Mouse (Mus musculus) left cerebral cortex, adult 8-10 months (tissue): ENCODE results near the gene Mpzl2. TPM values are rescaled to one million over a fixed set of nuclear protein-coding genes. Genes with fewer than 3 reads are reported as not detected.
"Not testable (repeated sequence)": the region's sequence is repeated elsewhere in the genome, so short reads cannot be mapped to it uniquely, and the experiment has no call there.

Experiments used
- DNase-seq, 2 experiments: peaks; one replicate each; pipeline ENCODE4 v3.0.0; 2022; ENCODE audit warnings: low spot score in 2 of 2
- total RNA-seq, 4 experiments: library from RNA; stranded (reverse); gene quantifications; 2 replicates each; pipeline ENCODE4 v1.2.4; 2022

The Mpzl2 gene
- total RNA-seq, 4 experiments from 2014 or later = 1.4 to 1.8 (median 1.6) TPM

DNA sequence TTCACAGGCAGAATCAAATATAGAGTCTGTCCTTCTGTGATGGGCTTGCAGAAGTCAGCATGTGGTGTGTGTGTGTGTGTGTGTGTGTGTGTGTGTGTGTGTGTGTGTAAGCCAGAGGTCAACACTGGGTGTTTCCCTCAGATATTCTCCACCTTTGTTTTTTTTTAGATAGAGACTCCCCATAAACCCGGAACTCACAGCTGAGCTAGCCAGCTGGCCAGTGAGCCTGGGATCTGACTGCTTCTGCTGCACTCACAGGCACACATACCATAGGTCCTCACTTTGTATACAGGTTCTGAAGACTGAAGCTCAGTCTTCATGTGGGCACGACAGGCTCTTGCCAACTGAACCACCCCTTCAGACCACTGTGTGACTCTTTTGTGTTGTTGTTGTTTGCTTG, 7.3 kb upstream of the Mpzl2 start:
- no peak for DNase-seq

DNA sequence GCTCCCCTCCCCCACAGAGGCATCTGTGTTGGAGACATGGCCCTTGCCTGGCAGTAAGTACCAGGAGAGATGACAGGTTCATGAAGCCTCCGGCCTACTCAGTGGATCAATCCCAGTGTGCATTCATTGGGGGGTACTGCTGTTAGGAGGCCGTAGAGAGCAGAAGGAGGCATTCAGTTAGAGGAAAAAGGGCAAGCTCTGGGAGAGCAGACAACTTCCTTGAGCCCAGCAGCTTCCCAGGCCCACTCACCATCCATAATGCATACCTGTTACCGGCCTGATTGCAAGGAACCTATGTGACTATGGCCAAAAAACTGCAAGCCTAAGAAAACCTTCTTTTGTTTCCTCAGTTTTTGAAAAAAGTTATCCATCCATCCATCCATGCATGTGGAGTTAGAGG, 5.1 kb upstream of the Mpzl2 start:
- DNase-seq = no peak

GRCm38 (mm10) chr9:45037803-45038202, 1.8 kb upstream of the Mpzl2 start:
- not testable (repeated sequence) for DNase-seq

GRCm38 (mm10) chr9:45040066-45040845, 657 bp downstream of the Mpzl2 start:
- no peak for DNase-seq

GRCm38 (mm10) chr9:45041131-45041838, 1.7 kb downstream of the Mpzl2 start:
- no peak for DNase-seq

DNA sequence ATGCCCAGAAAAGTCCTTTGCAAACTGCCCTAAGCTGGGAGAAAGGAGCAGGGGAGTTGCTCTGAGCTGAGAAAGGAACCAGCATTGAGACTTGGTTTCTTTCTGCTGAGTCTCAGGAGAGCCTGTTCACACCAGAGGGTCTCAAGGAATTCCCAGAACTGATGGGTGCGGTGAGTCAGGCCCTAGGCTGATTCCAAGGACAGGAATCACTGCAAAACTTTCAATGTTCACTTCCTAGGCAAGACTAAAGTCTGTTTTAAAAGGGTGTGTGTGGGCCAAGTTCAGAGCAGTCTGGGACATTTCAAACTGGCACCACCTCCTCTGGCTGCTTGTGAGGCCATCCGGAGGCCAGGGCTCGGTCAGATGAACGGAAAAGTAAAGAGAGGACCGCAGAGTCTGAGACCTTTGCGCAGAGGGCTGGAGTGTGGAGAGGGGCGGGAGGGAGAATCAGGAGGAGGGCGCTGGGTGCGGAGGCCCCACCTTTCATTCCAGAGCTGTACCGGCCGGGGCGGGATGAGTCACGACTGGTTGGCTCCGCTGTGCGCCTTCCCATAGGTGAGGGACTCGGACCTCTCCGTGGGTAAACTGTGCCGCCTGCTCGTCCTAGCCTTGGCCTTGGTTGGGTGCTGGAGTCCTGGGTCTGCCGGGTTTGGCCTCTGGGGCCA, 2.6 kb downstream of the Mpzl2 start:
- DNase-seq = no peak

GRCm38 (mm10) chr9:45042947-45043346, 3.3 kb downstream of the Mpzl2 start:
- no peak for DNase-seq

DNA sequence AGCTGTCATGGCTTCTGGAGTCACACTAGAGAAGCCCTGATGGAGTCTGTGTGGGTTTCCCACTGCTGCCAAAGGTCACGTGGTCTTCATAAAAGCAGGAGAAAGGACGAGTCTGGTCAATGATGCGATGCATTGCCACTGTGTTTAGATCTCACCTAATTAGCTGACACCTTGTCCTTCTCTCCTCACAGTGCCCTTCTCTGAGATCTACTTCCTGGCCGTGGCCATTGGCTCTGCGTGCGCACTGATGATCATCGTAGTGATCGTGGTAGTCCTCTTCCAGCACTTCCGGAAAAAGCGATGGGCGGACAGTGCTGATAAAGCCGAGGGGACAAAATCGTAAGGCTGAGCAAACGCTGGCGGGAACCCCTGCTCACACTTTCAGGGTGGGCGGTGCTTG, 7.4 kb downstream of the Mpzl2 start:
- no peak for DNase-seq

- DNase-seq = no peak
Observed at GRCm38 (mm10) chr9:45048511-45048910, 8.9 kb downstream of the Mpzl2 start.

DNA sequence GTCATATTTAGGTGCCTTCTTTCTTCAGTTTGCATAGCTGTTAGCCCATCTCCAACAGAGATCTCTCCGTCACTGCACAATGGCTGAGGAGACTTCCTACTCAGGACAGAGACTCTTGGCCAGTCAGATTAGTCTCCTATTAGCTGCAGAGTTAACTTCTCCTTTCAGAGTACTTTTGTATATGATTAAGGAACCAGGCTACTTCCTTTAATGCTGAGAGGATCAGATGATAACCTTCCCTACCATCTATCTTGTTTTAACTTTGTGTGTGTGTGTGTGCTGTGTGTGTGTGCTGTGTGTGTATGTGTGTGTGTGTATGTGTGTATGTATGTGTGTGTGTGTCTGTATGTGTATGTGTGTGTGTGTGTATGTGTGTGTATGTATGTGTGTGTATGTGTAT, 10.1 kb downstream of the Mpzl2 start:
- no peak for DNase-seq

- no peak for DNase-seq
Observed at GRCm38 (mm10) chr9:45050301-45050700, 10.7 kb downstream of the Mpzl2 start.

DNA sequence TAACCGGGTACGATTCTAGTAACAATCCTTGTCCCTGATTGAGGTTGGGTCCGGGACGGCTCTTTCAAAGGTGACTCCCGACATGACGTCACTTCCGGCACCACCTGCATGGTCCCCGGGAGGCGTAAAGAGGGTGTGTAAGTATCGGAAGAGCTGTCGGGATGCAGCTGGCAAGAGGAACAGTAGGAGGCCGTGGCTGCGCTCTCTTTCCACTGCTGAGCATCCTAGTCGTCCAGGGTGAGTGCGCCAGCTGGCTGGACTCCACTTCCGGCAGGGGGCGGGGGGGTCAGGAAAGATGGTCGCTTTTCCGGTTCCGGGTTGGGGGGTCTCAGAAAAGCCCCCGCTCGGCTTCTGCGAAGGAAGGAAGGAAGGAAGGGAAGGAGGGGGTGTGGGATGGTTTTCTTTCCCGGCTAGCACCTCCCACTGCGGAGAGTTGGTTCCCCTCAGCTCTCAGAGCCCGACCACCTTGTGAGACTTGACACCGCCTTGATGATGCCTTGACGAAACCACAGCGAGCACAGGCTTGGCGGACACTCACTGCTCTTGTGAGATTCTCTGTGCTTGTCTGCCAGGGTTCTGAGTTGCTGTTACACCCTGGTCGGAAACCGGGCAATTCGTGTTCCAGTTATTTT, 15.6 kb downstream of the Mpzl2 start, which contains the start of gene Mpzl3:
Mpzl3 (plus strand) TSS at position 105 of the 632 bp plus-strand sequence.
- DNase-seq = peak; percentile 71 to 82

DNA sequence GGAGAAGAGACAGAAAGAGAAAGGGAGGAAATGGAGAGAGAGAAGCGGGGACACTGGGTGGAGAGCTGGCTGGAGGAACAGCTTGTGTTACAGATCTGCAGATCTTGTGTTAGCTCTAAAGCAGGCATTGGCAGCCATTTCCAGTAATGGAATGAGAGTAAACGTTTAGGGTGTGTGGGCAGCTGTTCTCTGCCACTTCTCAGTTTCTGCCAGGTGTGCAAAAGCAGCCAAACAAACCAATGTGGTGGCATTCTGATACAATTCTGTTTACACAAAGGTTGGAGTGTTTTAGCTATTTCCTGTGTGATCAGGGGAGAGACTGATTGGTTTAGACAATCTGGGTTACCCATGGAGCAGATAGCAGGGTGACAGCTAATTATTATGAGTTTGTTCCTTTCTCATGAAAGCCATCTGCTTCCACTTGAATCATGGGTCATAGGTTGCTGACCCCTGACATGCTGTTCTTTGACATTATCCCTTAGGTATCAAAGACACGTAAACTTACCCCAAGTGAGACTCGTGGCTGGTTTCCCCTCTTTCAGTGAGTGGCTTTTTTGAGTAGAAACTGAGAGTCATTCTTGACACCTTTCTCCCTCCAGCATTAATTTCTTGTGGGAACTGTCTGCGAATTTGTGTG, 18.8 kb downstream of the Mpzl2 start:
- DNase-seq = no peak

- no peak for DNase-seq
Observed at GRCm38 (mm10) chr9:45060151-45060550, 20.6 kb downstream of the Mpzl2 start.

DNA sequence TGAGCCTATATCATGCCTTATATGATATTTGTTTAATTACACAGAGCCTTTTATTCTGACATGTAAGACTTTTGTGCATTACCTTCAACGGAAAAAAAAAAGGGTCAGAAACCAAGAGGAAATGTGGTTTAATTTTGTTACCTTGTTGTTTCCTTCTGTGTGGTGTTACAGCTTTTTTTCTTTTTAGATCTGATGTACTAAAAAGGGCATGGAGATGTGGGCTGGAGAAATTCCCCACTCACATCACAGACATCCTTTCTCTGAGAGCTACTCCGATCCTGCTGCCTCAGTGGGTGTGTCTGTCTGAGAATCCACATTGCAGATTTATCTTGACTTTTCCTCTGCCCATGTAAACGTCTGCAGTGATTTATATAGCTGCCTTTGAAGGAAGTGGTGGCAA, 23.1 kb downstream of the Mpzl2 start:
- no peak for DNase-seq

DNA sequence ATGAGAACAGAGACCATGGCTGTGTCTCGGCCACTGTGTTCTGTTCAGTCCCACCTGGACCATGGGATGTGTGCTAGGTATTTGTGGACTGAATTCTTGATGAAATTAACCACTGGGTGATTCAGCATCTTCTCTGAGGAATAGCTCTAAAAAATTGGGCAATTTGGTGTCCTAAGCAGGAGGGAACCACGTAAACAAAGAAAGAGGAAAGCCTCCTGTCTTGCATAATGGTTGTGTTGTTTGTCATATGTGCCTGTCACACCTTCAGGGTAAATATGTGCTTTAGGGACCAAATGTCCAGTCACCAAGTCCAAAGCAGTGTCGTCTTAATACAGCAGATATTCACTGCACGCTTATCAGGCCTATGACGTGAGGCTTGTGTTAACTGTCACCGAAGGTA, 24.8 kb downstream of the Mpzl2 start:
- DNase-seq = no peak

DNA sequence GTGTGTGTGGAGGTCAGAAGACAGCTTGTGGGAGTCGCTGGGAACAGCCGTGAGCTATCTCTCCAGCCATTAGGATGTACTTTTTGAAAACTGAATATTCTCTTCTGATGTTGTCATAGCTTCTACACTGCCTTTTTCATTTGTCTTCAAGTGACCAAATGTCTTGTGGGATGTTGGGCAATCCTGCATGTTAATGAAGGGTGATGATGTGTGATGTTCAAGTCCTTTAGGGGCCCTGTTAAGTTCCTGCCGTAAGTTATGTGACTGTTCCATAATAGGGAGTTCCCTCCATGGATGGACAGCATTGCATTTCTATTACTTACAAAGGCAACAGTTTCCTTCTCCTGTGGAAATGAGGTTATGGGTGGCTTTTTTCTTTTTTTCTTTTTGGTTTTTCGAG, 27.1 kb downstream of the Mpzl2 start:
- DNase-seq = no peak

- DNase-seq = no peak
Observed at GRCm38 (mm10) chr9:45071800-45072199, 32.2 kb downstream of the Mpzl2 start.

DNA sequence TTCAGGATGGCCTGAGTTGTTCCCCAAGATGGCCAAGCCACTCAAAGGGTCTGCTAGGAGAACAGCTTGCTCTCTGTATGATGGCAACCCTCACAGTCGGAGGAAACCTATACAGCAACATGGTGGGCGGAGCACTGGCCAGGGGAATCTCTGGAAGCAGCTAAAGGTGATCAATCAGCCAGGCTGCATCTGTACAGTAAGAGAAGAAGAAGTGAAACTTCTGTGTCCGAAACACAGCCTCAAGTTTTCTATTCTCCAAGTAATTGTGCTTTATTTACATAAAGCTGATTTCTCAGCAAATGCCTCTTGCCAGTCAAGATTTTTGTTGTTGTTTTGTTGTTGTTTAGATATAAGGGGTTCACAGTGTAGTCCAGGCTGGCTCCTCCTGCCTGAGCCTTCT, 38.3 kb downstream of the Mpzl2 start:
- no peak for DNase-seq

DNA sequence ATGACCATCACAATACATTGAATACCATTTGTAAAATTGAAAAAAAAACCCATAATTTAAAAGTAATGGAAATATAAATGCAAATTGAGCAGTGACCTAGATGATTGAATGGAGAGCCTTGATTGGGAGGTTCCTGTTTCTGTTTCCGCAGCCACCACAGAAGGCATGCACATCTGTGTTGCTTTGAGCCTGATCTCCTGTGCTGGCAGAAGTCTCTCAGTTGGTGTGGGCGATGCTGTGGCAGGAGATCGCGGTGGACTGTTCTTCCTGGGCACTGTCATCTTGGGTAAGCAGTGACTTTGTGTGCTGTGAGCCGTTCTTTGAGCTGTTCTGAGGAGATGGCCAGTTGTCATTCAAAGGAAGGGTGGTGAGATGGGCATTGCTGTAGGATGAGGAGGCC, 39.4 kb downstream of the Mpzl2 start, which contains the start of gene Jaml:
Jaml (plus strand) TSS at position 173 of the 400 bp plus-strand sequence.
- DNase-seq = no peak

DNA sequence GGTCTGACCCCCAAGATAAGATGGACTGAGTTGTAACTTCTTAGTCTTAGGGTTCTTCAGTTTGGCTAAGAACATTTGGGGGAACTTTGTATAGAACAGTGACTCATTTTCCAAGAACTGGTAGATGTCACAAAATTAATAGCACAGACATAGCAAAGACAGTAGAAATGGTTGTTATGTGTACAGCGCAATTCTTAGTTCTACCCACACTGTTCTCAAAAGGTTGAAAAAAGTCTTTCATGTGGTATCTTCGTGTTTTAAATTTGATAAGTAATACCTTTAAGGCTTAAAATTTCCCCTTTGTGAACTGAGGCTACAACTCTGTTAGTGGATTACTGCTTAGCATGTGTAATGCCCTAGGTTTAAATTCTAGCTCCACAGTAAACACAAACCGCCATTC, 43.5 kb downstream of the Mpzl2 start:
- DNase-seq = no peak
